Mouse (Mus musculus) heart, adult 2 months (tissue): ENCODE measurements around the gene Gabra1. TPM values are rescaled to one million over a fixed set of nuclear protein-coding genes. Genes with fewer than 3 reads are reported as not detected.

Source experiments
- DNase-seq, 2 experiments: peaks; one replicate each; pipeline ENCODE4 v3.0.0; 2021
- H3K27ac ChIP-seq: fragments of 200-600 bp; 2 replicates; pipeline ENCODE4 v1.8.1; 2022
- H3K27me3 ChIP-seq: fragments of 200-500 bp; 2 replicates; pipeline ENCODE4 v1.6.1; 2012; ENCODE audit warnings: mild to moderate bottlenecking, low read length, inconsistent platforms, mixed read lengths; ENCODE audit not compliant: control insufficient read depth, insufficient read depth
- H3K36me3 ChIP-seq: fragments of 200-500 bp; 2 replicates; pipeline ENCODE4 v1.6.1; 2012; ENCODE audit warnings: low read length, inconsistent platforms; ENCODE audit not compliant: control insufficient read depth, insufficient read depth
- H3K4me1 ChIP-seq: fragments of 200-500 bp; 2 replicates; pipeline ENCODE4 v1.6.1; 2011; ENCODE audit warnings: low read length; ENCODE audit not compliant: control insufficient read depth, insufficient read depth
- H3K4me3 ChIP-seq: fragments of 200-600 bp; 2 replicates; pipeline ENCODE4 v1.8.1; 2022
- H3K79me2 ChIP-seq: fragments of 200-500 bp; replicated peaks from 2 replicates; pipeline ENCODE4 v1.6.1; 2012; ENCODE audit warnings: mild to moderate bottlenecking, inconsistent platforms, low read length, moderate library complexity, mixed read lengths; ENCODE audit not compliant: control insufficient read depth, insufficient read depth
- H3K9ac ChIP-seq: fragments of 200-500 bp; 2 replicates; pipeline ENCODE4 v1.6.1; 2012; ENCODE audit warnings: low read depth, mild to moderate bottlenecking, control low read depth, inconsistent platforms, low read length, mixed read lengths
- CTCF ChIP-seq: fragments of 200-600 bp; IDR thresholded peaks from 2 replicates; pipeline ENCODE4 v1.8.1; 2022; ENCODE audit warnings: antibody characterized with exemption, mild to moderate bottlenecking, moderate library complexity
- EP300 ChIP-seq: fragments of 200-500 bp; IDR thresholded peaks from 2 replicates; pipeline ENCODE4 v1.6.1; 2011; ENCODE audit warnings: low read depth, low read length, control low read depth; ENCODE audit not compliant: insufficient read depth
- POLR2A ChIP-seq: fragments of 200-500 bp; IDR thresholded peaks from 2 replicates; pipeline ENCODE4 v1.6.1; 2011; ENCODE audit warnings: mild to moderate bottlenecking, low read depth, low read length, control low read depth; ENCODE audit not compliant: insufficient read depth
- WGBS: fragments of 180-500 bp; shearing (Covaris S2); methylation state at CpG from one replicate; pipeline ENCODE4 v1.1.7; 2018; 5-methylcytosine and 5-hydroxymethylcytosine counted together
- intact Hi-C: fragments of 180-260 bp; cut with DNase I; formaldehyde crosslinking; loops from one replicate; pipeline ENCODE4 v1.15.1; 2025
- long read RNA-seq: library from polyadenylated mRNA; stranded (forward); transcript quantifications from one replicate; pipeline ENCODE4 v2.0.0, GENCODE M21; 2021
- polyA plus RNA-seq: library from polyadenylated mRNA; depleted of rRNA; stranded (reverse); fragments of >200 nt; gene quantifications from 2 replicates; pipeline ENCODE4 v1.2.3, GENCODE M21; 2012; rRNA removed
- total RNA-seq, 2 experiments: library from RNA; stranded (reverse); gene quantifications; 2 replicates each; pipeline ENCODE4 v1.2.3; 2021

Gabra1 gene
- total RNA-seq (1 to 10 TPM; 1.3 to 1.5 TPM), polyA plus RNA-seq (0.26 and 0.62 TPM in 2 replicates)
- long read RNA-seq = 0 reads

DNA sequence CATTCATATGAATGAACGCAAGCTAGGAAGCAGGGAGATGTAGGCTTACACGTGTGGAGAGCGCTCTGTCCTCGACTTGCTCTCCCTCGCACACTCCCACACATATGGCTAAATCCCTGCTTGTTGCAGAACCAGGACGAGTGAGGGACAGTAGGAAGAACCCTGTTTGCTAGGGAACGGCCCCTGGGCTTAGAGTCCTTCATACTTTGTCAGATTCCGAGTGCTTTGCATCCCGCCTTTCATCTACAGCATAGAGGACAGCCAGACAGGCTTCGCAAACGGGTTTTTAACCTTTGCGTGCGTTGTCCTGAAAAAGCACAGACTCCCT, at the start of gene Gabra1:
TSS of gene Gabra1 (minus strand) at position 106 of the 328 bp plus-strand sequence.
- intact Hi-C loops = no loop called here
- Histone ChIP-seq H3K79me2 (no peaks in the 10 kb centered on the region), H3K4me3 (peak within 1 kb of the TSS; percentile 46), H3K27me3 (0 out of 2 replicates have a peak, but pooled peaks cover 4% of the 10 kb centered on the region), H3K36me3 (no peaks in the 10 kb centered on the region), H3K4me1 (no peaks in the 10 kb centered on the region; the same call in 1 of the 2 replicates), H3K9ac (no peak within 1 kb of the TSS; the same call in 1 of the 2 replicates), H3K27ac (no peak within 1 kb of the TSS)
- 3% methylated on average over 13 of the region's 13 CpGs for WGBS
- TF ChIP-seq EP300 (no peak), POLR2A (no peak), CTCF (no peak)
- DNase-seq = no peak

DNA sequence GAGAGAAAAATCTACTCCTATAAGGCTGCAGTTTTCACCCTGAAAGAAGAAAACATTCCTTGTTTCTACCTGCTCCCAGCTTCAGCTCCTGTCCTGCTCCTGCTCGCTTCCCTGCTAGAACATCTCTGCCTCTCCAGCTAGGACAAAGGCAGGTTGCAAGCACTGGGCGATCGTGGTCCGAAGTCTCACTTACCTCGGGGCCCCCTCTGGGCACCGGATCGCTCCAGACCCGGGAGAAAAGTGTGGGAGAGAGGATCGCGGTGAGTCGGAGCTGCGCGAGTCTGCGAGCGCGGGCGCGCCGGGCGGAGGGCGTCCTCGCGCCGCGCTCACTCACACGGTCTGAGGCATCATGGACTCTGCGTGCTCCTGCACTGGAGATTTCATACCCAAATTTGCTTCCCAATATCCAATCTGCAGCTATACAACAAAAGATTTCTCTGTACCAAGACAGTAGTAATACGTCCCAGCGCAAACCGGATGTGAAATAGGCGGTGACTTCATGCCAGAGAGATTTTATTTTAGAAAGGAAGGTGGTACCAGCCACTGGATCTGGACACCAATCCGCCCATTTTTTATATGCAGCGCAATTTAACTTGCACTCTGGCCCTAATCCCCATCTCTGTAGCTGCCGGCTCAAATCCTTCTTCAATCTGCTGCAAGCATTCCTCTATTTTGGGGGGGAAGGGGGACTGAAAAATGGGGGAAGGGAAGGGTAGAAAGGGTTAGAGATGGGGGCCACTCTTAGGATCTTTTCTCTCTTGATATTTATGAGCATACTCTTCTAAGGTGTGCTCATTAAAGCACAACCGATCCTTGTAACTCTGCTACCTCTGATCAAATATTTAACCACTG, 531 bp downstream of the Gabra1 start:
- Histone ChIP-seq H3K27me3 (0 out of 2 replicates have a peak, but pooled peaks cover 4% of the 10 kb centered on the region), H3K27ac (no peak overlapping the region), H3K9ac (no peak overlapping the region; the same call in 1 of the 2 replicates), H3K4me1 (no peaks in the 10 kb centered on the region; the same call in 1 of the 2 replicates), H3K36me3 (no peaks in the 10 kb centered on the region), H3K79me2 (no peaks in the 10 kb centered on the region), H3K4me3 (peak overlapping the region; percentile 46)
- DNase-seq = peak; percentile 3 to 22
- 2% methylated on average over 35 of the region's 35 CpGs for WGBS
- intact Hi-C loops = loop anchor here (2.0 kb wide), 1 partner anchor 241 kb away; no protein-coding TSS in a partner anchor
- TF ChIP-seq POLR2A (no peak), EP300 (no peak), CTCF (no peak)

DNA sequence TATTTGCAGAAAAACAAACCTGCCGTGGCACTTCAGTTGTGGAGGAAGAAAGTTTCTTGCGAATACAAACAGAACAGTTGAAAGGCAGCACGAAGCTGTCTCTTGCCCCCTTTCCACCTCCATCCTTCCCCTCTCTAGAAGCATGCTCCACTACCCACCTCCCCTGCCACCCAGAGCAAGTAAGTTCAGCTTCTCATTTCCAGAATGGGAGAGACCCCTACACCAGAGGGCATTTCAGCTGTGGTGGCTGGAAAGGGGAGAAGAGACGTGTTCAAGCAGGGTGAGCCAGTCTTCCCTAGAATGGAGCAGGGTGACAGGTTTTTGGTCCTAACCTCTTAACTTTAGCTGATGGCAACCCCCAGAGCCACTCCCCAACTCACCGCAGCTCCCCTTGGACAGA, 1.3 kb downstream of the Gabra1 start:
- no peaks in the 10 kb centered on the region for H3K79me2 ChIP-seq
- H3K9ac ChIP-seq = no peak overlapping the region
- no peak for DNase-seq
- TF ChIP-seq EP300 (no peak), POLR2A (no peak), CTCF (no peak)
- 0 out of 2 replicates have a peak, but pooled peaks cover 4% of the 10 kb centered on the region for H3K27me3 ChIP-seq
- intact Hi-C loops = loop anchor here (2.0 kb wide), 1 partner anchor 241 kb away; no protein-coding TSS in a partner anchor
- H3K27ac ChIP-seq = no peak overlapping the region
- 42% methylated on average over 5 of the region's 5 CpGs for WGBS
- H3K4me1 ChIP-seq = no peaks in the 10 kb centered on the region; the same call in 1 of the 2 replicates
- no peaks in the 10 kb centered on the region for H3K36me3 ChIP-seq
- H3K4me3 ChIP-seq = no peak overlapping the region

DNA sequence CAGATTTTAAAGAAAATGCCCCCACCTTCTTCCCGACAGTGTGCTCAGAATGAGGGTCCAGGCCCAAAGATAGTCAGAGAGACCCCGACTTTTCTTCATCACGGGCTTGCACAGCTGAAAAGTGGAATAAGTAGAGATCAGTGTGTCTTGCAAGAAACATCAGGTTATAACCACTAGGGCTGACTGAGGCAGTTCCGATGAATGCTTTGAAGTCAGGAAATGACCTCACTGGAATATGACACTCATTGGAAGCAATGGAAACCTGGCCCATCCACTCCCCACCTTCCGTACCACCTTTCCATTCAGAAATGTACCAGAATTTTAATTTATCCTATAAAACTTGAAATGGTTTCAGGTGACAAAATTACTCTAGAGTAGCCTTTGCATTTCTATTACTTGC, 3.2 kb downstream of the Gabra1 start:
- TF ChIP-seq CTCF (no peak), EP300 (no peak), POLR2A (no peak)
- intact Hi-C loops = no loop called here
- H3K9ac ChIP-seq = no peak overlapping the region
- DNase-seq = no peak
- no peaks in the 10 kb centered on the region; the same call in 1 of the 2 replicates for H3K4me1 ChIP-seq
- no peak overlapping the region for H3K4me3 ChIP-seq
- H3K27me3 ChIP-seq = 0 out of 2 replicates have a peak, but pooled peaks cover 4% of the 10 kb centered on the region
- 75% methylated on average over 5 of the region's 5 CpGs for WGBS
- no peak overlapping the region for H3K27ac ChIP-seq
- no peaks in the 10 kb centered on the region for H3K36me3 ChIP-seq
- no peaks in the 10 kb centered on the region for H3K79me2 ChIP-seq

DNA sequence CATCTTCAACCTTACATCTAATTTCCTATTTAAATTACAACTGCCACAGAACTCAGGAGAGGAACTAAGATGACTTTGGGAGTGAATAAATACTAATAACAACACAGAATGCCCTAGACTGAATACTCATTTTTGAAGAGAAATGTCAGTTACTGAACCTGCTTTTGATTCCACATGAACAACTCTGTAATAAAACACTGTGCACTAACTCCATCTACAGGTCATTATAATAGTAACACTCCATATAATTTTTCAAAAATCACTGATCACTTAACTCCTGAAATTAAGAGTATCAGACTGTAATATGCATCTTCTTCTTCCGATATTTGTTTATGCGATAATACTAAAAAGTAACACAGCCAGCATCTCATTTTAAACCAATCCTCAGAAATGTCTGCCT, 4.4 kb downstream of the Gabra1 start:
- H3K9ac ChIP-seq = no peak overlapping the region
- DNase-seq = no peak
- H3K4me3 ChIP-seq = no peak overlapping the region
- H3K27ac ChIP-seq = no peak overlapping the region
- WGBS = 83% methylated on average over 2 of the region's 2 CpGs
- intact Hi-C loops = no loop called here
- H3K4me1 ChIP-seq = no peaks in the 10 kb centered on the region; the same call in 1 of the 2 replicates
- TF ChIP-seq CTCF (peak; percentile 57), POLR2A (no peak), EP300 (no peak)
- H3K27me3 ChIP-seq = 0 out of 2 replicates have a peak, but pooled peaks cover 3% of the 10 kb centered on the region
- H3K36me3 ChIP-seq = no peaks in the 10 kb centered on the region
- H3K79me2 ChIP-seq = no peaks in the 10 kb centered on the region

DNA sequence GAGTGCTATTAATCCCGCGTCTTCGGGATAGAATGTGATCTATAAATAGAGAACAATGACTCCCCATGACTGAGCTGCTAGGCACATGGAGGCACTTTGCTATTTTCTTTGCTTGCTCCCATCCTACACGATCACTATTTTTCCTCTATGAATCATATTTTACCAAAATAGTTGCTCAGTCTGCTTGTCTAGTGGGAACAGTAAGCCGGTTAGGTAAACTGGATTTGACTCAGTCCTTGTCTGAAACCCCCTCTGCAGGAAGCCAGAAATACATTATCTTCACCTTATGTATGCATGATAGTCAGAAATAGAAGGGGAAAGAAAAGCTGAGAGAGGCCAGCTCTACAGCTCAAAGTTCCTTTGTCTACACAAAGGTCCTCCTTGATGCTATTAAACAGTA, 31.3 kb downstream of the Gabra1 start:
- no peak overlapping the region for H3K4me3 ChIP-seq
- no peak for DNase-seq
- intact Hi-C loops = no loop called here
- no peaks in the 10 kb centered on the region for H3K4me1 ChIP-seq
- TF ChIP-seq EP300 = no peak
- TF ChIP-seq CTCF = no peak
- no peak for TF ChIP-seq POLR2A
- no peak overlapping the region for H3K27ac ChIP-seq
- no peaks in the 10 kb centered on the region for H3K79me2 ChIP-seq
- H3K27me3 ChIP-seq = no peaks in the 10 kb centered on the region
- H3K36me3 ChIP-seq = no peaks in the 10 kb centered on the region
- 54% methylated on average over 5 of the region's 5 CpGs for WGBS
- H3K9ac ChIP-seq = no peak overlapping the region
